Comparison of ENCODE assay signal across 10 mouse cellular contexts in genomic region chr8:71407441-71407840, GRCm38 (mm10). TPM values are rescaled to one million over a fixed set of nuclear protein-coding genes. Genes with fewer than 3 reads are reported as not detected.
A peak's percentile ranks its signal among the peaks of the same experiment; 100 is the strongest.
DNase-seq lines count a peak whose midpoint lies in the region; ATAC-seq and TF ChIP-seq lines count a peak whose summit lies in the region.
"Had no signal": no experiment of that assay in that cellular context is flagged by ENCODE, and none has a peak within 500 bp of the region (broad histone marks: within the 10 kb centered on the region; RNA-seq: fewer than 3 reads in every experiment).

No protein-coding gene starts in this region.

- TF ChIP-seq EP300 in heart, postnatal 0 days (IDR thresholded peaks at IDR 0.05; ENCODE audit: low read depth): no peak
- no peak for TF ChIP-seq EP300 in liver, postnatal 0 days (IDR thresholded peaks at IDR 0.05; ENCODE audit: low read depth)

- ATAC-seq in lung, embryonic 15.5 days (ENCODE audit: borderline replicate concordance, extremely low read depth, low FRiP score, low TSS enrichment): no peak
- ATAC-seq in heart, postnatal 0 days (ENCODE audit: insufficient read depth, low read depth): no peak
- ATAC-seq in liver, postnatal 0 days: no peak

- intact Hi-C loops in heart, postnatal 14 days (cut with DNase I): loop anchor here (2.0 to 5.0 kb wide), 2 partner anchors 67 to 180 kb away; no protein-coding TSS in a partner anchor

- peak; percentile 74 for DNase-seq in heart, embryonic 10.5 days (ENCODE audit: low spot score)
- DNase-seq in heart, postnatal 14 days: no peak
- DNase-seq in lung, adult 18-20 months: no peak
- DNase-seq in heart, postnatal 0 days (ENCODE audit: low spot score): no peak
- DNase-seq in liver, postnatal 0 days: no peak
- DNase-seq in kidney, postnatal 25 days: no peak
- no peak for DNase-seq in thymus, adult 2 months
- DNase-seq: thymus, postnatal 25 days had no signal

- no peak for TF ChIP-seq CTCF in heart, postnatal 0 days (IDR thresholded peaks at IDR 0.05; ENCODE audit: low read depth)
- no peak for TF ChIP-seq CTCF in liver, postnatal 0 days (IDR thresholded peaks at IDR 0.05; ENCODE audit: low read depth)
- no peak for TF ChIP-seq CTCF in thymus, adult 2 months (IDR thresholded peaks at IDR 0.05; ENCODE audit: borderline replicate concordance, control insufficient read depth, extremely low read depth, insufficient read depth, low read length, poor library complexity)

- peak overlapping the region; percentile 97 for H3K4me2 ChIP-seq in lung, embryonic 15.5 days
- H3K4me2 ChIP-seq in heart, postnatal 0 days (ENCODE audit: low read depth, low read length): peak overlapping the region; percentile 91; the same call in 1 of the 2 replicates
- H3K4me2 ChIP-seq in liver, postnatal 0 days (ENCODE audit: low read depth, low read length): peak overlapping the region; percentile 97

- no peak for TF ChIP-seq POLR2A in thymus, adult 2 months (IDR thresholded peaks at IDR 0.05; ENCODE audit: control insufficient read depth, extremely low read depth, insufficient read depth, low read length, poor library complexity)

- H3K27ac ChIP-seq in heart, embryonic 10.5 days: no peak overlapping the region
- H3K27ac ChIP-seq in lung, embryonic 15.5 days: no peak overlapping the region
- H3K27ac ChIP-seq in heart, postnatal 0 days (ENCODE audit: low read depth): no peak overlapping the region
- H3K27ac ChIP-seq in liver, postnatal 0 days (ENCODE audit: low read depth): no peak overlapping the region
- no peak overlapping the region for H3K27ac ChIP-seq in thymus, adult 2 months (ENCODE audit: control insufficient read depth, insufficient read depth, low read length)

- H3K9ac ChIP-seq in lung, embryonic 15.5 days: no peak overlapping the region
- H3K9ac ChIP-seq in heart, postnatal 0 days (replicated peaks; ENCODE audit: low read depth, low read length): no peak overlapping the region
- no peak overlapping the region for H3K9ac ChIP-seq in liver, postnatal 0 days (replicated peaks)

- H3K9me3 ChIP-seq in heart, embryonic 10.5 days: no peaks in the 10 kb centered on the region
- H3K9me3 ChIP-seq in lung, embryonic 15.5 days: no peaks in the 10 kb centered on the region
- no peaks in the 10 kb centered on the region for H3K9me3 ChIP-seq in heart, postnatal 0 days (replicated peaks; ENCODE audit: control insufficient read depth, low read length)
- H3K9me3 ChIP-seq in liver, postnatal 0 days (ENCODE audit: low read length): no peaks in the 10 kb centered on the region

- H3K4me1 ChIP-seq in heart, embryonic 10.5 days: peaks cover 37% of the 10 kb centered on the region
- peaks cover 28% of the 10 kb centered on the region for H3K4me1 ChIP-seq in lung, embryonic 15.5 days
- H3K4me1 ChIP-seq in heart, postnatal 0 days (ENCODE audit: control insufficient read depth, insufficient read depth): peaks cover 11% of the 10 kb centered on the region
- H3K4me1 ChIP-seq in liver, postnatal 0 days (ENCODE audit: insufficient read depth): peaks cover 23% of the 10 kb centered on the region
- H3K4me1 ChIP-seq in thymus, adult 2 months (replicated peaks; ENCODE audit: control insufficient read depth, insufficient read depth, low read length): peaks cover 24% of the 10 kb centered on the region

- H3K4me3 ChIP-seq in heart, embryonic 10.5 days: no peak overlapping the region
- H3K4me3 ChIP-seq in lung, embryonic 15.5 days: no peak overlapping the region
- H3K4me3 ChIP-seq in heart, postnatal 0 days (ENCODE audit: low read depth, low read length): no peak overlapping the region
- H3K4me3 ChIP-seq in liver, postnatal 0 days (ENCODE audit: low read depth, low read length): no peak overlapping the region
- no peak overlapping the region for H3K4me3 ChIP-seq in thymus, adult 2 months (ENCODE audit: control insufficient read depth, insufficient read depth, low read length)

- H3K36me3 ChIP-seq in heart, embryonic 10.5 days: peaks cover 32% of the 10 kb centered on the region
- peaks cover 26% of the 10 kb centered on the region for H3K36me3 ChIP-seq in lung, embryonic 15.5 days
- H3K36me3 ChIP-seq in heart, postnatal 0 days (replicated peaks; ENCODE audit: control insufficient read depth, insufficient read depth, low read length): peaks cover 13% of the 10 kb centered on the region; the same call in 1 of the 2 replicates
- peaks cover 31% of the 10 kb centered on the region for H3K36me3 ChIP-seq in liver, postnatal 0 days (replicated peaks; ENCODE audit: insufficient read depth, low read length)
- H3K36me3 ChIP-seq in thymus, adult 2 months (ENCODE audit: control insufficient read depth, insufficient read depth, low read length): peaks cover 5% of the 10 kb centered on the region; the same call in 1 of the 2 replicates

- WGBS in heart, embryonic 10.5 days: 92% methylated on average over 14 of the region's 14 CpGs
- WGBS in lung, embryonic 15.5 days: 92% methylated on average over 14 of the region's 14 CpGs
- 80% methylated on average over 14 of the region's 14 CpGs for WGBS in heart, postnatal 0 days
- WGBS in liver, postnatal 0 days (ENCODE audit: insufficient replicate concordance): 94% methylated on average over 14 of the region's 14 CpGs
- WGBS in thymus, adult 2 months: 96% methylated on average over 14 of the region's 14 CpGs

- H3K27me3 ChIP-seq in heart, embryonic 10.5 days (ENCODE audit: insufficient read depth, poor library complexity, severe bottlenecking): no peaks in the 10 kb centered on the region
- no peaks in the 10 kb centered on the region for H3K27me3 ChIP-seq in lung, embryonic 15.5 days
- H3K27me3 ChIP-seq in heart, postnatal 0 days (ENCODE audit: control insufficient read depth, insufficient read depth, low read length): no peaks in the 10 kb centered on the region
- no peaks in the 10 kb centered on the region for H3K27me3 ChIP-seq in liver, postnatal 0 days (ENCODE audit: insufficient read depth, low read length)
- H3K27me3 ChIP-seq in thymus, adult 2 months (ENCODE audit: control insufficient read depth, insufficient read depth, low read length): no peaks in the 10 kb centered on the region

RNA-seq across cellular contexts. Expression of gene Ankle1, which starts 1.6 kb away (rescaled TPM):
- polyA plus RNA-seq in heart, embryonic 10.5 days (2016; fragmentation: Nextera tagmentation; extraction: Ambion mirVana): 33.8 and 35.9 TPM in 2 replicates
- 1 to 10 TPM in 1 of 2 experiments, under 1 TPM in 1; 0.96 to 2.0 TPM for total RNA-seq in heart, postnatal 14 days (2021)
- 42.6 and 46.7 TPM in 2 replicates for polyA plus RNA-seq in lung, embryonic 15.5 days (2015; fragmentation: Nextera tagmentation; extraction: Ambion mirVana)
- total RNA-seq in heart, postnatal 0 days (2014; rRNA removed; ENCODE audit: low replicate concordance): 9.5 and 12.1 TPM in 2 replicates
- 4.4 and 5.4 TPM in 2 replicates for polyA plus RNA-seq in heart, postnatal 0 days (2015; fragmentation: Nextera tagmentation; extraction: Ambion mirVana)
- polyA plus RNA-seq in liver, postnatal 0 days (2015; fragmentation: Nextera tagmentation; extraction: Ambion mirVana): 11.4 and 11.9 TPM in 2 replicates
- polyA plus RNA-seq in thymus, adult 2 months (2012; rRNA removed): 60.0 and 72.6 TPM in 2 replicates
- total RNA-seq: gastrocnemius, adult 8-10 months had no signal

RNA-seq across cellular contexts. Expression of gene Babam1, which starts 10.8 kb away (rescaled TPM):
- 101 and 111 TPM in 2 replicates for polyA plus RNA-seq in heart, embryonic 10.5 days (2016; fragmentation: Nextera tagmentation; extraction: Ambion mirVana)
- 10 to 100 TPM; 57.0 to 62.9 TPM for total RNA-seq in heart, postnatal 14 days (2021)
- 109 and 112 TPM in 2 replicates for polyA plus RNA-seq in lung, embryonic 15.5 days (2015; fragmentation: Nextera tagmentation; extraction: Ambion mirVana)
- 99.2 and 155 TPM in 2 replicates for total RNA-seq in heart, postnatal 0 days (2014; rRNA removed; ENCODE audit: low replicate concordance)
- 60.2 and 62.5 TPM in 2 replicates for polyA plus RNA-seq in heart, postnatal 0 days (2015; fragmentation: Nextera tagmentation; extraction: Ambion mirVana)
- 40.0 and 40.7 TPM in 2 replicates for polyA plus RNA-seq in liver, postnatal 0 days (2015; fragmentation: Nextera tagmentation; extraction: Ambion mirVana)
- polyA plus RNA-seq in thymus, adult 2 months (2012; rRNA removed): 219 and 225 TPM in 2 replicates

RNA-seq across cellular contexts. Expression of gene Ushbp1, which starts 11.8 kb away (rescaled TPM):
- 6.1 and 7.9 TPM in 2 replicates for polyA plus RNA-seq in heart, embryonic 10.5 days (2016; fragmentation: Nextera tagmentation; extraction: Ambion mirVana)
- total RNA-seq in heart, postnatal 14 days (2021): 10 to 100 TPM; 40.5 to 45.1 TPM
- 28.2 and 30.7 TPM in 2 replicates for polyA plus RNA-seq in lung, embryonic 15.5 days (2015; fragmentation: Nextera tagmentation; extraction: Ambion mirVana)
- 23.9 and 47.3 TPM in 2 replicates for total RNA-seq in heart, postnatal 0 days (2014; rRNA removed; ENCODE audit: low replicate concordance)
- polyA plus RNA-seq in heart, postnatal 0 days (2015; fragmentation: Nextera tagmentation; extraction: Ambion mirVana): 21.6 and 22.1 TPM in 2 replicates
- polyA plus RNA-seq in liver, postnatal 0 days (2015; fragmentation: Nextera tagmentation; extraction: Ambion mirVana): 4.6 and 5.6 TPM in 2 replicates
- polyA plus RNA-seq in thymus, adult 2 months (2012; rRNA removed): 9.9 and 13.6 TPM in 2 replicates

RNA-seq across cellular contexts. Expression of gene Nr2f6, which starts 25.7 kb away (rescaled TPM):
- polyA plus RNA-seq in heart, embryonic 10.5 days (2016; fragmentation: Nextera tagmentation; extraction: Ambion mirVana): 48.4 and 79.0 TPM in 2 replicates
- total RNA-seq in heart, postnatal 14 days (2021): 10 to 100 TPM; 48.5 to 52.3 TPM
- polyA plus RNA-seq in lung, embryonic 15.5 days (2015; fragmentation: Nextera tagmentation; extraction: Ambion mirVana): 76.6 and 80.4 TPM in 2 replicates
- 162 and 174 TPM in 2 replicates for total RNA-seq in heart, postnatal 0 days (2014; rRNA removed; ENCODE audit: low replicate concordance)
- polyA plus RNA-seq in heart, postnatal 0 days (2015; fragmentation: Nextera tagmentation; extraction: Ambion mirVana): 38.3 and 40.5 TPM in 2 replicates
- polyA plus RNA-seq in liver, postnatal 0 days (2015; fragmentation: Nextera tagmentation; extraction: Ambion mirVana): 38.0 and 46.6 TPM in 2 replicates
- 71.2 and 71.5 TPM in 2 replicates for polyA plus RNA-seq in thymus, adult 2 months (2012; rRNA removed)

RNA-seq across cellular contexts. Expression of gene Ocel1, which starts 36.3 kb away (rescaled TPM):
- polyA plus RNA-seq in heart, embryonic 10.5 days (2016; fragmentation: Nextera tagmentation; extraction: Ambion mirVana): 3.9 and 4.2 TPM in 2 replicates
- 10 to 100 TPM; 10.4 to 10.7 TPM for total RNA-seq in heart, postnatal 14 days (2021)
- polyA plus RNA-seq in lung, embryonic 15.5 days (2015; fragmentation: Nextera tagmentation; extraction: Ambion mirVana): 7.0 and 7.2 TPM in 2 replicates
- total RNA-seq in heart, postnatal 0 days (2014; rRNA removed; ENCODE audit: low replicate concordance): 10.2 and 10.6 TPM in 2 replicates
- 5.7 and 5.9 TPM in 2 replicates for polyA plus RNA-seq in heart, postnatal 0 days (2015; fragmentation: Nextera tagmentation; extraction: Ambion mirVana)
- polyA plus RNA-seq in liver, postnatal 0 days (2015; fragmentation: Nextera tagmentation; extraction: Ambion mirVana): 5.3 and 5.9 TPM in 2 replicates
- 34.9 and 36.1 TPM in 2 replicates for polyA plus RNA-seq in thymus, adult 2 months (2012; rRNA removed)
